Mouse (Mus musculus) midbrain, postnatal 0 days (tissue): Measurements from ENCODE around the gene Vac14. TPM values are rescaled to one million over a fixed set of nuclear protein-coding genes. Genes with fewer than 3 reads are reported as not detected.

Experiments used
- ATAC-seq: fragments of 200-750 bp; cut with Nextera tagmentation; 2 replicates; pipeline ENCODE4 v1.8.0; 2017; ENCODE audit warnings: moderate number of reproducible peaks, mild to moderate bottlenecking, moderate TSS enrichment, moderate library complexity; ENCODE audit not compliant: low FRiP score
- DNase-seq: peaks from one replicate; pipeline ENCODE4 v3.0.0-alpha.2; 2015; ENCODE audit warnings: low spot score
- H3K27ac ChIP-seq: fragments of 300-500 bp; sonication (generic); 2 replicates; pipeline ENCODE4 v1.5.1; 2014; ENCODE audit warnings: low read depth, mild to moderate bottlenecking, low read length, mixed read lengths
- H3K27me3 ChIP-seq: fragments of 300-500 bp; sonication (generic); 2 replicates; pipeline ENCODE4 v1.6.1; 2014; ENCODE audit warnings: low read length, control low read depth, mixed read lengths; ENCODE audit not compliant: insufficient read depth
- H3K36me3 ChIP-seq: fragments of 300-500 bp; sonication (generic); 2 replicates; pipeline ENCODE4 v1.6.1; 2014; ENCODE audit warnings: low read length, control low read depth, mixed read lengths; ENCODE audit not compliant: insufficient read depth
- H3K4me1 ChIP-seq: fragments of 300-500 bp; sonication (generic); 2 replicates; pipeline ENCODE4 v1.6.1; 2014; ENCODE audit warnings: mild to moderate bottlenecking, control low read depth, antibody characterized with exemption, low read length, mixed read lengths; ENCODE audit not compliant: insufficient read depth
- H3K4me2 ChIP-seq: fragments of 300-500 bp; sonication (generic); 2 replicates; pipeline ENCODE4 v1.6.1; 2014; ENCODE audit warnings: low read depth, mild to moderate bottlenecking, low read length, mixed read lengths; ENCODE audit not compliant: poor library complexity, severe bottlenecking
- H3K4me3 ChIP-seq: fragments of 300-500 bp; sonication (generic); 2 replicates; pipeline ENCODE4 v1.5.1; 2014; ENCODE audit warnings: low read depth, mild to moderate bottlenecking, low read length, moderate library complexity
- H3K9ac ChIP-seq: fragments of 300-500 bp; sonication (generic); replicated peaks from 2 replicates; pipeline ENCODE4 v1.6.1; 2014; ENCODE audit warnings: mild to moderate bottlenecking, low read length, moderate library complexity, mixed read lengths; ENCODE audit not compliant: poor library complexity, severe bottlenecking
- H3K9me3 ChIP-seq: fragments of 300-500 bp; sonication (generic); 2 replicates; pipeline ENCODE4 v1.6.1; 2016; ENCODE audit warnings: low read length, control low read depth
- CTCF ChIP-seq: IDR thresholded peaks from 2 replicates; pipeline ENCODE4 v1.5.1; 2016; ENCODE audit warnings: antibody characterized with exemption, mild to moderate bottlenecking
- WGBS: fragments of 180-500 bp; shearing (Covaris S2); extraction: QIAGEN DNeasy Blood & Tissue Kit; methylation state at CpG from one replicate; pipeline ENCODE4 v1.1.7; 2014; 5-methylcytosine and 5-hydroxymethylcytosine counted together
- polyA plus RNA-seq: library from polyadenylated mRNA; unstranded; fragments of >200 nt; fragmentation: Nextera tagmentation; extraction: Ambion mirVana; gene quantifications from 2 replicates; pipeline ENCODE4 v1.2.1, GENCODE M21; 2015
- total RNA-seq: library from RNA; depleted of rRNA; stranded (reverse); fragments of >200 nt; gene quantifications from 2 replicates; pipeline ENCODE4 v1.2.3, GENCODE M21; 2014; rRNA removed

The Vac14 gene
- total RNA-seq (44.9 and 45.9 TPM in 2 replicates), polyA plus RNA-seq (26.7 and 27.2 TPM in 2 replicates)

GRCm38 (mm10) chr8:110618391-110619207 is at the start of gene Vac14:
TSS of gene Vac14 (plus strand) at chr8:110618585.
- no peaks in the 10 kb centered on the region for H3K36me3 ChIP-seq
- no peaks in the 10 kb centered on the region for H3K9me3 ChIP-seq
- H3K9ac ChIP-seq = peak within 1 kb of the TSS; percentile 77
- WGBS = under 1% methylated on average over 66 of the region's 67 CpGs
- H3K4me2 ChIP-seq = peak within 1 kb of the TSS; percentile 52
- DNase-seq = peak; percentile 98
- TF ChIP-seq CTCF = no peak
- H3K4me1 ChIP-seq = peaks cover 10% of the 10 kb centered on the region
- peak; percentile 95 for ATAC-seq
- peak within 1 kb of the TSS; percentile 91 for H3K4me3 ChIP-seq
- H3K27ac ChIP-seq = peak within 1 kb of the TSS; percentile 77
- no peaks in the 10 kb centered on the region for H3K27me3 ChIP-seq

GRCm38 (mm10) chr8:110592641-110593040 is 25.7 kb upstream of the Vac14 start:
- WGBS = 91% methylated on average over 9 of the region's 9 CpGs
- DNase-seq (no peak), ATAC-seq (no peak)
- no peaks in the 10 kb centered on the region for H3K36me3 ChIP-seq
- no peak overlapping the region for H3K9ac ChIP-seq
- no peaks in the 10 kb centered on the region for H3K27me3 ChIP-seq
- no peak for TF ChIP-seq CTCF
- H3K4me2 ChIP-seq = no peak overlapping the region
- no peaks in the 10 kb centered on the region for H3K9me3 ChIP-seq
- H3K27ac ChIP-seq = no peak overlapping the region
- H3K4me3 ChIP-seq = no peak overlapping the region
- H3K4me1 ChIP-seq = no peaks in the 10 kb centered on the region

GRCm38 (mm10) chr8:110594164-110594563 is 24.2 kb upstream of the Vac14 start:
- Histone ChIP-seq H3K27ac (no peak overlapping the region), H3K4me3 (no peak overlapping the region), H3K36me3 (no peaks in the 10 kb centered on the region), H3K4me2 (no peak overlapping the region), H3K4me1 (no peaks in the 10 kb centered on the region), H3K27me3 (no peaks in the 10 kb centered on the region), H3K9me3 (no peaks in the 10 kb centered on the region), H3K9ac (no peak overlapping the region)
- no peak for ATAC-seq
- no peak for DNase-seq
- WGBS = 79% methylated on average over 6 of the region's 6 CpGs
- no peak for TF ChIP-seq CTCF

GRCm38 (mm10) chr8:110604556-110604955 is 13.8 kb upstream of the Vac14 start:
- no peak overlapping the region for H3K27ac ChIP-seq
- no peaks in the 10 kb centered on the region for H3K9me3 ChIP-seq
- H3K4me1 ChIP-seq = no peaks in the 10 kb centered on the region
- H3K4me2 ChIP-seq = no peak overlapping the region
- no peak overlapping the region for H3K4me3 ChIP-seq
- TF ChIP-seq CTCF = peak; percentile 61
- no peaks in the 10 kb centered on the region for H3K36me3 ChIP-seq
- no peak overlapping the region for H3K9ac ChIP-seq
- 0 out of 2 replicates have a peak, but pooled peaks cover 3% of the 10 kb centered on the region for H3K27me3 ChIP-seq
- 11% methylated on average over 1 of the region's 1 CpGs for WGBS
- peak; percentile 39 for DNase-seq
- ATAC-seq = no peak

GRCm38 (mm10) chr8:110605401-110606015 is 12.9 kb upstream of the Vac14 start:
- H3K36me3 ChIP-seq = no peaks in the 10 kb centered on the region
- DNase-seq (no peak), ATAC-seq (no peak)
- no peak overlapping the region for H3K4me2 ChIP-seq
- WGBS = 52% methylated on average over 6 of the region's 6 CpGs
- H3K27ac ChIP-seq = no peak overlapping the region
- no peak overlapping the region for H3K4me3 ChIP-seq
- TF ChIP-seq CTCF = no peak
- no peaks in the 10 kb centered on the region for H3K4me1 ChIP-seq
- no peaks in the 10 kb centered on the region for H3K9me3 ChIP-seq
- 0 out of 2 replicates have a peak, but pooled peaks cover 3% of the 10 kb centered on the region for H3K27me3 ChIP-seq
- H3K9ac ChIP-seq = no peak overlapping the region

GRCm38 (mm10) chr8:110615730-110616129 is 2.7 kb upstream of the Vac14 start:
- no peak overlapping the region for H3K9ac ChIP-seq
- no peak overlapping the region for H3K27ac ChIP-seq
- H3K9me3 ChIP-seq = no peaks in the 10 kb centered on the region
- no peaks in the 10 kb centered on the region for H3K27me3 ChIP-seq
- no peak overlapping the region for H3K4me3 ChIP-seq
- H3K4me2 ChIP-seq = no peak overlapping the region
- no peaks in the 10 kb centered on the region for H3K36me3 ChIP-seq
- H3K4me1 ChIP-seq = peaks cover 10% of the 10 kb centered on the region
- no peak for ATAC-seq
- 64% methylated on average over 3 of the region's 3 CpGs for WGBS
- no peak for TF ChIP-seq CTCF
- no peak for DNase-seq
